Mouse (Mus musculus) lung, embryonic 16.5 days (tissue): ENCODE results near the gene Dyrk4. TPM values are rescaled to one million over a fixed set of nuclear protein-coding genes. Genes with fewer than 3 reads are reported as not detected.
A peak's percentile ranks its signal among the peaks of the same experiment; 100 is the strongest.

Source experiments
- ATAC-seq: fragments of 200-750 bp; cut with Nextera tagmentation; 2 replicates; pipeline ENCODE4 v1.8.0; 2017; ENCODE audit warnings: low read depth, mild to moderate bottlenecking, moderate library complexity
- H3K27ac ChIP-seq: fragments of 300-500 bp; sonication (generic); 2 replicates; pipeline ENCODE4 v1.5.1; 2014; ENCODE audit warnings: mild to moderate bottlenecking, control low read depth, low read length
- H3K27me3 ChIP-seq: fragments of 300-500 bp; sonication (generic); 2 replicates; pipeline ENCODE4 v1.6.1; 2014; ENCODE audit warnings: low read depth, low read length, mixed read lengths; ENCODE audit not compliant: control insufficient read depth, insufficient read depth
- H3K36me3 ChIP-seq: fragments of 300-500 bp; sonication (generic); 2 replicates; pipeline ENCODE4 v1.6.1; 2014; ENCODE audit warnings: low read length; ENCODE audit not compliant: control insufficient read depth, insufficient read depth
- H3K4me1 ChIP-seq: fragments of 300-500 bp; sonication (generic); replicated peaks from 2 replicates; pipeline ENCODE4 v1.6.1; 2014; ENCODE audit warnings: low read length, mixed read lengths; ENCODE audit not compliant: control insufficient read depth, insufficient read depth
- H3K4me2 ChIP-seq: fragments of 300-500 bp; sonication (generic); 2 replicates; pipeline ENCODE4 v1.6.1; 2014; ENCODE audit warnings: low read depth, low read length, control low read depth
- H3K4me3 ChIP-seq: fragments of 300-500 bp; sonication (generic); 2 replicates; pipeline ENCODE4 v1.5.1; 2014; ENCODE audit warnings: mild to moderate bottlenecking, low read length, control low read depth
- H3K9ac ChIP-seq: fragments of 300-500 bp; sonication (generic); 2 replicates; pipeline ENCODE4 v1.6.1; 2014; ENCODE audit warnings: low read length, control low read depth
- H3K9me3 ChIP-seq: fragments of 300-500 bp; sonication (generic); 2 replicates; pipeline ENCODE4 v1.6.1; 2016; ENCODE audit warnings: low read length; ENCODE audit not compliant: control insufficient read depth
- WGBS: fragments of 180-500 bp; shearing (Covaris S2); extraction: QIAGEN DNeasy Blood & Tissue Kit; methylation state at CpG from one replicate; pipeline ENCODE4 v1.1.7; 2014; 5-methylcytosine and 5-hydroxymethylcytosine counted together
- polyA plus RNA-seq: library from polyadenylated mRNA; unstranded; fragments of >200 nt; fragmentation: Nextera tagmentation; extraction: Ambion mirVana; gene quantifications from 2 replicates; pipeline ENCODE4 v1.2.1, GENCODE M21; 2015

Gene Dyrk4
- polyA plus RNA-seq = 0.19 and 0.21 TPM in 2 replicates

GRCm38 (mm10) chr6:126921111-126921881, at the start of gene Dyrk4:
Dyrk4 (minus strand) TSS chr6:126921839.
- H3K4me2 ChIP-seq = peak within 1 kb of the TSS; percentile 39
- H3K4me1 ChIP-seq = peaks cover 2% of the 10 kb centered on the region; the same call in 1 of the 2 replicates
- H3K9me3 ChIP-seq = no peaks in the 10 kb centered on the region
- H3K36me3 ChIP-seq = peaks cover 20% of the 10 kb centered on the region
- ATAC-seq = peak; percentile 88
- peak within 1 kb of the TSS; percentile 25 for H3K4me3 ChIP-seq
- peak within 1 kb of the TSS; percentile 82 for H3K27ac ChIP-seq
- 9% methylated on average over 21 of the region's 21 CpGs for WGBS
- no peaks in the 10 kb centered on the region for H3K27me3 ChIP-seq
- peak within 1 kb of the TSS; percentile 29; the same call in 1 of the 2 replicates for H3K9ac ChIP-seq

- ATAC-seq = no peak
- H3K27ac ChIP-seq = no peak overlapping the region
- H3K9ac ChIP-seq = no peak overlapping the region
- 78% methylated on average over 14 of the region's 14 CpGs for WGBS
- no peaks in the 10 kb centered on the region for H3K4me1 ChIP-seq
- H3K27me3 ChIP-seq = no peaks in the 10 kb centered on the region
- no peak overlapping the region for H3K4me3 ChIP-seq
- H3K36me3 ChIP-seq = peaks cover 2% of the 10 kb centered on the region
- no peak overlapping the region for H3K4me2 ChIP-seq
- H3K9me3 ChIP-seq = no peaks in the 10 kb centered on the region
Measured at GRCm38 (mm10) chr6:126966241-126967026, 44.8 kb upstream of the Dyrk4 start.

- 90% methylated on average over 9 of the region's 9 CpGs for whole genome bisulfite sequencing
- Histone ChIP-seq H3K36me3 (peaks cover 2% of the 10 kb centered on the region), H3K9ac (no peak overlapping the region), H3K27me3 (no peaks in the 10 kb centered on the region), H3K4me2 (no peak overlapping the region), H3K27ac (no peak overlapping the region), H3K9me3 (no peaks in the 10 kb centered on the region), H3K4me3 (no peak overlapping the region), H3K4me1 (no peaks in the 10 kb centered on the region)
- no peak for ATAC-seq
Measured at GRCm38 (mm10) chr6:126963426-126963825, 41.8 kb upstream of the Dyrk4 start.

- no peak for ATAC-seq
- WGBS = 85% methylated on average over 5 of the region's 5 CpGs
Measured at GRCm38 (mm10) chr6:126962709-126963108, 41.1 kb upstream of the Dyrk4 start.

GRCm38 (mm10) chr6:126961371-126962018, 39.9 kb upstream of the Dyrk4 start:
- no peak for ATAC-seq
- no peak overlapping the region for H3K27ac ChIP-seq
- H3K4me3 ChIP-seq = no peak overlapping the region
- H3K36me3 ChIP-seq = peaks cover 2% of the 10 kb centered on the region
- H3K4me2 ChIP-seq = no peak overlapping the region
- H3K27me3 ChIP-seq = no peaks in the 10 kb centered on the region
- H3K9me3 ChIP-seq = no peaks in the 10 kb centered on the region
- WGBS = 82% methylated on average over 8 of the region's 8 CpGs
- H3K4me1 ChIP-seq = no peaks in the 10 kb centered on the region
- no peak overlapping the region for H3K9ac ChIP-seq

More at GRCm38 (mm10) chr6:126962709-126963108, 41.1 kb upstream of the Dyrk4 start:
- Histone ChIP-seq H3K27ac (no peak overlapping the region), H3K9me3 (no peaks in the 10 kb centered on the region), H3K4me2 (no peak overlapping the region), H3K27me3 (no peaks in the 10 kb centered on the region), H3K4me3 (no peak overlapping the region), H3K36me3 (peaks cover 2% of the 10 kb centered on the region), H3K9ac (no peak overlapping the region), H3K4me1 (no peaks in the 10 kb centered on the region)

GRCm38 (mm10) chr6:126955734-126956133, 34.1 kb upstream of the Dyrk4 start:
- 7% methylated on average over 10 of the region's 10 CpGs for WGBS
- ATAC-seq = no peak; the same call in 1 of the 2 replicates
- no peaks in the 10 kb centered on the region for H3K27me3 ChIP-seq

GRCm38 (mm10) chr6:126948336-126948735, 26.7 kb upstream of the Dyrk4 start:
- Histone ChIP-seq H3K27ac (no peak overlapping the region), H3K4me2 (no peak overlapping the region), H3K4me1 (no peaks in the 10 kb centered on the region), H3K9ac (no peak overlapping the region), H3K9me3 (no peaks in the 10 kb centered on the region), H3K4me3 (no peak overlapping the region), H3K36me3 (peaks cover 2% of the 10 kb centered on the region; the same call in 1 of the 2 replicates), H3K27me3 (no peaks in the 10 kb centered on the region)
- ATAC-seq = no peak
- 86% methylated on average over 4 of the region's 4 CpGs for WGBS

More at GRCm38 (mm10) chr6:126955734-126956133, 34.1 kb upstream of the Dyrk4 start:
- Histone ChIP-seq H3K36me3 (peaks cover 4% of the 10 kb centered on the region; the same call in 1 of the 2 replicates), H3K4me1 (no peaks in the 10 kb centered on the region), H3K9me3 (no peaks in the 10 kb centered on the region), H3K9ac (no peak overlapping the region), H3K27ac (no peak overlapping the region), H3K4me3 (no peak overlapping the region), H3K4me2 (no peak overlapping the region)

- Histone ChIP-seq H3K27ac (no peak overlapping the region), H3K9ac (peak overlapping the region; percentile 60; the same call in 1 of the 2 replicates), H3K4me1 (peaks cover 15% of the 10 kb centered on the region), H3K4me2 (peak overlapping the region; percentile 66), H3K9me3 (no peaks in the 10 kb centered on the region), H3K36me3 (peaks cover 2% of the 10 kb centered on the region; the same call in 1 of the 2 replicates), H3K27me3 (no peaks in the 10 kb centered on the region), H3K4me3 (peak overlapping the region; percentile 79)
- 4% methylated on average over 5 of the region's 5 CpGs for WGBS
- ATAC-seq = no peak
Measured at GRCm38 (mm10) chr6:126940451-126940850, 18.8 kb upstream of the Dyrk4 start.
